Mouse (Mus musculus): ENCODE measurements at regions not wholly inside any gene's neighbourhood (a gene's known extent, or its start where the extent isn't known, plus 50 kb on each side); places are given as distances from the start of the nearest gene placed in this dataset.

- no peak for DNase-seq (ENCODE audit: low spot score)
- Histone ChIP-seq H3K36me3 (no peaks in the 10 kb centered on the region), H3K4me1 (peaks cover 9% of the 10 kb centered on the region), H3K9me3 (replicated peaks) (no peaks in the 10 kb centered on the region), H3K27ac (replicated peaks) (no peak overlapping the region), H3K27me3 (ENCODE audit: low read depth, poor library complexity, severe bottlenecking) (peaks cover 20% of the 10 kb centered on the region), H3K4me3 (no peak overlapping the region)
- 19% methylated on average over 9 of the region's 9 CpGs for WGBS
These were observed 571.9 kb downstream of the 1700064H15Rik start for GRCm38 (mm10) chr3:19056623-19057022.

DNA sequence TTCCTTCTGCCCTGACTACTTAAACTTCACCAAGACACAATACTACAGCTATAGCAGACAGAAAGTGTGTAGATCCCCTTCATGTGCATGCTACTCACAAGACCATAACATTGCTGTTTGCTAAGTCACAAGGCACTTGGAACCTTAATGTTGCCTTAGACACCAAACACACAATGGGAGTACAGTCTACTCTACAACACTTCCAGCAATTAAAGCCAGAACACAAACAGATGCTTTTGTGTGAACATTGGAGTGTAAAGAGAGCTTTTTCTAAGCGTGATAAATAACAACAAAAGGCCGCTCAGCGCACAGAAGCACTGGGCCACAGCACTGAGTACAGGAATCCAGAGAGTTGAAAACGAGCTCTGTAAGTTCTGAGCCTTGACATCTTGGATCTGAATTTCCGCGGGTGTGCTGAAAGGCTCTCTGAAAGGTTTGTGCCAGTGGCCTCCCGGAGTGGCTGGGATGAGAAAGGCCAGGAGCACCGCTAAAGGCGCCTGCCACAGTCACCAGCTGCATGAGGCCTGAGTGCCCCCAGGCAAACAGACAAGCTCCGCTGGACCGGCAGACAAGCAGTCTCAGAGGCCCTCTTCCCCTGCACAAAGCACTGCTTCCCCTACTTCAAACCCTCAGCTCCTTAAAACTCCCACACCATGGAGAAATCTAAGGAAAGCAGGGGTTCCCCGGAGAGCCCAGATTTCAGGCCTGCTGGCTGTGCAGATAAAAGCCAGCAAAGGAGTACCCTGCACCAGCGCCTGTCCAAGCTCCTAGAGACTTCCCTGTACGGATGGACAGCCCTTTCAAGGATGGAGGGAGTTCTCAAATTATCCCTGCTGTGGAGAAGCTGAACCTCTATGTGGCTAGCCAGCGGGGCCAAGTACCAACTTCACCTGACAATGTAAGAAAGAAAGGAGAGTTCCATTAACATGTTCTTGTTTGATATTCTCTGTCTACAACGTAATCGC lies 568.3 kb downstream of the 1700064H15Rik start:
- Histone ChIP-seq H3K27me3 (ENCODE audit: low read depth, poor library complexity, severe bottlenecking) (peaks cover 20% of the 10 kb centered on the region), H3K4me3 (no peak overlapping the region), H3K36me3 (no peaks in the 10 kb centered on the region), H3K27ac (replicated peaks) (peak overlapping the region; percentile 73), H3K4me1 (peaks cover 9% of the 10 kb centered on the region), H3K9me3 (replicated peaks) (no peaks in the 10 kb centered on the region)
- DNase-seq (ENCODE audit: low spot score) = peak; percentile 21
- WGBS = 30% methylated on average over 17 of the region's 17 CpGs

GRCm38 (mm10) chr3:19061488-19062248 lies 566.8 kb downstream of the 1700064H15Rik start:
- Histone ChIP-seq H3K9me3 (replicated peaks) (no peaks in the 10 kb centered on the region), H3K36me3 (no peaks in the 10 kb centered on the region), H3K27me3 (ENCODE audit: low read depth, poor library complexity, severe bottlenecking) (peaks cover 20% of the 10 kb centered on the region), H3K4me1 (peaks cover 8% of the 10 kb centered on the region), H3K4me3 (no peak overlapping the region), H3K27ac (replicated peaks) (no peak overlapping the region)
- 38% methylated on average over 14 of the region's 14 CpGs for WGBS
- no peak for DNase-seq (ENCODE audit: low spot score)

GRCm38 (mm10) chr3:19062249-19062859 lies 566.1 kb downstream of the 1700064H15Rik start:
- peak; percentile 28 for DNase-seq (ENCODE audit: low spot score)
- WGBS = 49% methylated on average over 6 of the region's 6 CpGs

GRCm38 (mm10) chr3:19067141-19067757 lies 561.2 kb downstream of the 1700064H15Rik start:
- Histone ChIP-seq H3K9me3 (replicated peaks) (no peaks in the 10 kb centered on the region), H3K36me3 (no peaks in the 10 kb centered on the region), H3K27me3 (ENCODE audit: low read depth, poor library complexity, severe bottlenecking) (no peaks in the 10 kb centered on the region), H3K27ac (replicated peaks) (no peak overlapping the region), H3K4me3 (no peak overlapping the region), H3K4me1 (no peaks in the 10 kb centered on the region)
- 88% methylated on average over 3 of the region's 3 CpGs for WGBS
- DNase-seq (ENCODE audit: low spot score) = no peak

More at GRCm38 (mm10) chr3:19062249-19062859, 566.1 kb downstream of the 1700064H15Rik start:
- H3K36me3 ChIP-seq = no peaks in the 10 kb centered on the region
- H3K27me3 ChIP-seq (ENCODE audit: low read depth, poor library complexity, severe bottlenecking) = peaks cover 20% of the 10 kb centered on the region
- H3K4me1 ChIP-seq = peaks cover 5% of the 10 kb centered on the region
- H3K27ac ChIP-seq (replicated peaks) = no peak overlapping the region
- H3K9me3 ChIP-seq (replicated peaks) = no peaks in the 10 kb centered on the region
- H3K4me3 ChIP-seq = no peak overlapping the region

Data from midbrain, embryonic 10.5 days (tissue).